In genomic region chr5:30587681-30588300, GRCm38 (mm10) we compare ENCODE assay signal across 8 mouse cellular contexts. TPM values are rescaled to one million over a fixed set of nuclear protein-coding genes. Genes with fewer than 3 reads are reported as not detected.
DNase-seq lines count a peak whose midpoint lies in the region; ATAC-seq lines count a peak whose summit lies in the region.

TSS of gene Kcnk3 (plus strand) at chr5:30588170.

- intact Hi-C loops in left cerebral cortex, postnatal 4 days (cut with DNase I), result no loop called here

- peaks cover 51% of the 10 kb centered on the region for H3K4me1 ChIP-seq in hindbrain, embryonic 15.5 days (replicated peaks)
- H3K4me1 ChIP-seq in midbrain, embryonic 11.5 days (ENCODE audit: control insufficient read depth, insufficient read depth, low read length), result peaks cover 7% of the 10 kb centered on the region
- H3K4me1 ChIP-seq in stomach, embryonic 15.5 days, result peaks cover 19% of the 10 kb centered on the region

- H3K36me3 ChIP-seq in hindbrain, embryonic 15.5 days, result no peaks in the 10 kb centered on the region
- H3K36me3 ChIP-seq in midbrain, embryonic 11.5 days (ENCODE audit: control insufficient read depth, insufficient read depth, low read length), result no peaks in the 10 kb centered on the region
- H3K36me3 ChIP-seq in stomach, embryonic 15.5 days, result no peaks in the 10 kb centered on the region

- H3K27ac ChIP-seq in hindbrain, embryonic 15.5 days (replicated peaks), result peak within 1 kb of the TSS; percentile 83
- no peak within 1 kb of the TSS for H3K27ac ChIP-seq in midbrain, embryonic 11.5 days (ENCODE audit: low read depth, low read length)
- peak within 1 kb of the TSS; percentile 37; the same call in 1 of the 2 replicates for H3K27ac ChIP-seq in stomach, embryonic 15.5 days

- H3K27me3 ChIP-seq in hindbrain, embryonic 15.5 days, result peaks cover 10% of the 10 kb centered on the region; the same call in 1 of the 2 replicates
- peaks cover 30% of the 10 kb centered on the region for H3K27me3 ChIP-seq in midbrain, embryonic 11.5 days (ENCODE audit: control insufficient read depth, insufficient read depth, low read length)
- peaks cover 28% of the 10 kb centered on the region for H3K27me3 ChIP-seq in stomach, embryonic 15.5 days (replicated peaks)

- WGBS in hindbrain, embryonic 15.5 days, result 1% methylated on average over 17 of the region's 54 CpGs
- 0% methylated on average over 21 of the region's 54 CpGs for WGBS in midbrain, embryonic 11.5 days
- whole genome bisulfite sequencing in stomach, embryonic 15.5 days, result 0% methylated on average over 19 of the region's 54 CpGs

- peak within 1 kb of the TSS; percentile 72 for H3K9ac ChIP-seq in hindbrain, embryonic 15.5 days
- peak within 1 kb of the TSS; percentile 57 for H3K9ac ChIP-seq in midbrain, embryonic 11.5 days (ENCODE audit: low read length)
- 0 out of 2 replicates have a peak within 1 kb of the TSS, but pooled peaks have one; percentile 25 for H3K9ac ChIP-seq in stomach, embryonic 15.5 days

- no peaks in the 10 kb centered on the region for H3K9me3 ChIP-seq in hindbrain, embryonic 15.5 days
- H3K9me3 ChIP-seq in midbrain, embryonic 11.5 days (ENCODE audit: control insufficient read depth, low read length), result no peaks in the 10 kb centered on the region
- no peaks in the 10 kb centered on the region for H3K9me3 ChIP-seq in stomach, embryonic 15.5 days

- no peak for ATAC-seq in CD4-positive, CD25-positive, alpha-beta regulatory T cell, adult 4 months
- peak; percentile 68 for ATAC-seq in hindbrain, embryonic 15.5 days (ENCODE audit: low FRiP score, low read depth)
- peak; percentile 64; the same call in 1 of the 2 replicates for ATAC-seq in midbrain, embryonic 11.5 days (ENCODE audit: low FRiP score)
- ATAC-seq in stomach, embryonic 15.5 days (ENCODE audit: insufficient read depth, low FRiP score, low read depth), result peak; percentile 50

- peak; percentile 20 for DNase-seq in CD4-positive, CD25-positive, alpha-beta regulatory T cell, adult 2 months (ENCODE audit: low read depth, low spot score)
- peak; percentile 76 for DNase-seq in cerebellum, adult 9-11 months
- DNase-seq in gastrocnemius, adult 8-10 months (ENCODE audit: low spot score in 2 of 2), result peak; percentile 35 to 40
- DNase-seq in left cerebral cortex, postnatal 4 days, result peak; percentile 44
- DNase-seq in midbrain, embryonic 11.5 days (ENCODE audit: low spot score, missing footprints), result peak; percentile 90

- peak within 1 kb of the TSS; percentile 66 for H3K4me3 ChIP-seq in hindbrain, embryonic 15.5 days
- peak within 1 kb of the TSS; percentile 49 for H3K4me3 ChIP-seq in midbrain, embryonic 11.5 days (ENCODE audit: low read depth, low read length)
- peak within 1 kb of the TSS; percentile 47 for H3K4me3 ChIP-seq in stomach, embryonic 15.5 days (replicated peaks)

- H3K4me2 ChIP-seq in hindbrain, embryonic 15.5 days, result peak within 1 kb of the TSS; percentile 82
- peak within 1 kb of the TSS; percentile 93 for H3K4me2 ChIP-seq in midbrain, embryonic 11.5 days
- H3K4me2 ChIP-seq in stomach, embryonic 15.5 days, result peak within 1 kb of the TSS; percentile 92

RNA-seq across cellular contexts. Expression of gene Kcnk3, which starts in this region (rescaled TPM):
- under 1 TPM in 1 of 2 experiments, not detected in 1; 0.47 TPM for polyA plus RNA-seq in CD4-positive, CD25-positive, alpha-beta regulatory T cell, adult 4 months (2017; shearing (Covaris generic))
- 1 to 10 TPM in 1 of 4 experiments, under 1 TPM in 3; 0.17 to 1.2 (median 0.39) TPM for total RNA-seq in gastrocnemius, adult 8-10 months (2022)
- 11.7 and 12.8 TPM in 2 replicates for polyA plus RNA-seq in hindbrain, embryonic 15.5 days (2015; fragmentation: Nextera tagmentation; extraction: Ambion mirVana)
- 10 to 100 TPM; 14.1 to 15.1 TPM for total RNA-seq in left cerebral cortex, postnatal 4 days (2021)
- 0.27 and 0.50 TPM in 2 replicates for polyA plus RNA-seq in midbrain, embryonic 11.5 days (2014; fragmentation: Nextera tagmentation; extraction: Ambion mirVana)
- 13.5 and 15.3 TPM in 2 replicates for polyA plus RNA-seq in stomach, embryonic 15.5 days (2015; fragmentation: Nextera tagmentation; extraction: Ambion mirVana)

Comparison
In these comparisons a context has a peak if more than half of its experiments do, and no peak if none do; other contexts are left out.
1. RNA of gene Kcnk3 (total RNA-seq): 14.1 to 15.1 TPM in left cerebral cortex, postnatal 4 days; 0.17 to 1.2 TPM in gastrocnemius, adult 8-10 months; every median in the first group is over 4 times any median in the second.
2. Peak in DNase-seq, ATAC-seq, H3K4me3 ChIP-seq, H3K9ac ChIP-seq and H3K4me2 ChIP-seq in midbrain, embryonic 11.5 days; RNA of the gene not detected or under 1 TPM.
3. DNase-seq: peak in every context shown above with its lines; median percentile 90 in midbrain, embryonic 11.5 days; 76 in cerebellum, adult 9-11 months; 44 in left cerebral cortex, postnatal 4 days; 38 in gastrocnemius, adult 8-10 months; 20 in CD4-positive, CD25-positive, alpha-beta regulatory T cell, adult 2 months.
4. Peak in every context shown above with its lines, with median percentiles within 50 percentile points of each other: H3K4me2 ChIP-seq, H3K4me3 ChIP-seq and H3K9ac ChIP-seq.